Mouse (Mus musculus) heart, postnatal 0 days (tissue): ENCODE results near the gene Zfp652.

Experiments used
- CTCF ChIP-seq: IDR thresholded peaks from 2 replicates; pipeline ENCODE4 v1.5.1; 2016; ENCODE audit warnings: antibody characterized with exemption, control low read depth, low read depth
- EP300 ChIP-seq: IDR thresholded peaks from 2 replicates; pipeline ENCODE4 v1.6.1; 2016; ENCODE audit warnings: antibody characterized with exemption, low read depth

GRCm38 (mm10) chr11:95682946-95683345 lies 29.5 kb upstream of the Zfp652 start:
- TF ChIP-seq CTCF (no peak), EP300 (no peak)
